Mouse (Mus musculus): ENCODE measurements around the gene Sprtn. TPM values are rescaled to one million over a fixed set of nuclear protein-coding genes. Genes with fewer than 3 reads are reported as not detected.

Sprtn gene
- polyA plus RNA-seq, 1 experiment: 9.5 TPM

DNA sequence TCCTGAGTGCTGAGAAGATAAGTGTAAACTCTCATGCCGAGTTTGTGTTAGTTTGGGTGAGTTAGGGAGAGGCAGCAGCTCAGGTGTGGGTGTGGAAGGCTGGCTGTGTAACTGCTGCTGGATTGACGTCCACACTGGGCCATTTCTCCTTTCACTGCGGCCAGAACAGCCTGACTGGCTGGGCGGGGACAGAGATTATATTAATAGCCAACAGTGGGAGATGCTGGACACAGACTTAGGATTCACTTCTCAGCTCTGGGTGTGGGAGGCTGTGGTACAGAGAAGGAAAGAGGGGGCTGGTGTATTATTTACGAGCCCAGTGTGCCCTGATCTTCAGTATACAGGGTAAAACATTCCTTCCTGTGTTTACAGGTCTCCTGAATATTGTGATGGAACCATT is 19.5 kb upstream of the Sprtn start:
- Histone ChIP-seq H3K36me3 (ENCODE audit: control insufficient read depth, insufficient read depth, low read length) (peaks cover 4% of the 10 kb centered on the region), H3K27ac (ENCODE audit: insufficient read depth, low read depth, low read length) (no peak overlapping the region), H3K4me1 (ENCODE audit: control insufficient read depth, insufficient read depth, low read length) (no peaks in the 10 kb centered on the region), H3K4me3 (ENCODE audit: insufficient read depth, low read depth, low read length) (no peak overlapping the region), H3K27me3 (replicated peaks; ENCODE audit: control insufficient read depth, insufficient read depth, low read length) (no peaks in the 10 kb centered on the region)
- no peak for DNase-seq
- WGBS: 79% methylated on average over 5 of the region's 5 CpGs
- TF ChIP-seq POLR2A (IDR thresholded peaks at IDR 0.05; ENCODE audit: low read depth, low read length) (no peak), CTCF (conservative IDR thresholded peaks at IDR 0.05; ENCODE audit: insufficient read depth, insufficient read length, low read depth, low read length) (no peak)

DNA sequence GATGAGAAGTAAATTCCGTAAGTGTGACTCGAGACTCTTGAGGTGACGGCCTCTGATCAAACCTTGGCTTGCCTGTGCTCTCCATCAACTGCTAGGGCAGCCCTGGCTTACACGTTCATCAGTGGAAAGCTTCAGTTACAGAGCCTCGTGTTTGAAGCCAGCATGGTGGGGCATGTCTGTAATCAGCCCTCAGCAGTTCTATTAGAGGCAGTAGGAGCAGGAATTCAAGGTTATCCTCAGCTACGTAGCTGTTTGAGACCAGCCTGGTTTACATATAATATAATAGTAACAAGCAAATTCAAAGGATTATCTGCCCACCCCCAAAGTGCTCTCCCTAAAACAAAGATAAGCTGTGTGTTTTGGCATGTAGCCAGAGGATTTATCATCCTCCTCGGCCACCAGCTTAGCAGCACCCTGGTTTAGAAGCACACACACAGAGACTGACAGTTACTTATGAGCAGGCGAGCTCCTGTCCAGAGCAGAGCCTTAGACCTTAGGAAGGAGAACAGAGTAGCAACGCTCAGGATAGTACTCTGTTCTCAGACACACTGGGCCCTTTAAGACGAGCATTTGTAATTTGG is 18.6 kb upstream of the Sprtn start:
- WGBS: 81% methylated on average over 10 of the region's 10 CpGs
- TF ChIP-seq POLR2A (IDR thresholded peaks at IDR 0.05; ENCODE audit: low read depth, low read length) (no peak), CTCF (conservative IDR thresholded peaks at IDR 0.05; ENCODE audit: insufficient read depth, insufficient read length, low read depth, low read length) (no peak)
- Histone ChIP-seq H3K4me3 (ENCODE audit: insufficient read depth, low read depth, low read length) (no peak overlapping the region), H3K27ac (ENCODE audit: insufficient read depth, low read depth, low read length) (no peak overlapping the region), H3K27me3 (replicated peaks; ENCODE audit: control insufficient read depth, insufficient read depth, low read length) (no peaks in the 10 kb centered on the region), H3K4me1 (ENCODE audit: control insufficient read depth, insufficient read depth, low read length) (no peaks in the 10 kb centered on the region), H3K36me3 (ENCODE audit: control insufficient read depth, insufficient read depth, low read length) (peaks cover 7% of the 10 kb centered on the region)
- no peak for DNase-seq

DNA sequence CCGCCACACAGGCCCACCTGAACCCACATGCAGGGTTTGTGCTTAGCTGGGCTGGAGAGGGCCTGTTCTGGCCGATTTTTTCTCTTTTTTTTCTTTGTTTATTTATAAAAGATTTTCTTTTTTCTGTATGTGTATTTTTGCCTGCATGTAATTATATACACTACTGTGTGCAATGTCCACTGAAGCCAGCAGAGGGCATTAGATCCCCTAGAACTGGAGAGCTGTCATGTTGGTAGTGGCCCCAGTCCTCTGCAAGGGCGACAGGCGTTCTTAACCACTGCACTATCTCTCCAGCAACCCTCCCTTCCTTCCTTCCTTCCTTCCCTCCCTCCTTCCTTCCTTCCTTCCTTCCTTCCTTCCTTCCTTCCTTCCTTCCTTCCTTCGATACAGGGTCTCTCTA is 9.3 kb upstream of the Sprtn start:
- Histone ChIP-seq H3K27ac (ENCODE audit: insufficient read depth, low read depth, low read length) (no peak overlapping the region), H3K4me3 (ENCODE audit: insufficient read depth, low read depth, low read length) (no peak overlapping the region), H3K4me1 (ENCODE audit: control insufficient read depth, insufficient read depth, low read length) (no peaks in the 10 kb centered on the region), H3K27me3 (replicated peaks; ENCODE audit: control insufficient read depth, insufficient read depth, low read length) (no peaks in the 10 kb centered on the region), H3K36me3 (ENCODE audit: control insufficient read depth, insufficient read depth, low read length) (peaks cover 2% of the 10 kb centered on the region)
- TF ChIP-seq CTCF (conservative IDR thresholded peaks at IDR 0.05; ENCODE audit: insufficient read depth, insufficient read length, low read depth, low read length): no peak
- no peak for TF ChIP-seq POLR2A (IDR thresholded peaks at IDR 0.05; ENCODE audit: low read depth, low read length)
- WGBS: 94% methylated on average over 5 of the region's 5 CpGs
- DNase-seq: no peak

GRCm38 (mm10) chr8:124892596-124892995 is 5.1 kb upstream of the Sprtn start:
- Histone ChIP-seq H3K4me1 (ENCODE audit: control insufficient read depth, insufficient read depth, low read length) (peaks cover 9% of the 10 kb centered on the region), H3K4me3 (ENCODE audit: insufficient read depth, low read depth, low read length) (no peak overlapping the region), H3K27me3 (replicated peaks; ENCODE audit: control insufficient read depth, insufficient read depth, low read length) (no peaks in the 10 kb centered on the region), H3K27ac (ENCODE audit: insufficient read depth, low read depth, low read length) (no peak overlapping the region), H3K36me3 (ENCODE audit: control insufficient read depth, insufficient read depth, low read length) (no peaks in the 10 kb centered on the region)
- 77% methylated on average over 3 of the region's 3 CpGs for WGBS
- TF ChIP-seq POLR2A (IDR thresholded peaks at IDR 0.05; ENCODE audit: low read depth, low read length) (no peak), CTCF (conservative IDR thresholded peaks at IDR 0.05; ENCODE audit: insufficient read depth, insufficient read length, low read depth, low read length) (no peak)
- DNase-seq: no peak

DNA sequence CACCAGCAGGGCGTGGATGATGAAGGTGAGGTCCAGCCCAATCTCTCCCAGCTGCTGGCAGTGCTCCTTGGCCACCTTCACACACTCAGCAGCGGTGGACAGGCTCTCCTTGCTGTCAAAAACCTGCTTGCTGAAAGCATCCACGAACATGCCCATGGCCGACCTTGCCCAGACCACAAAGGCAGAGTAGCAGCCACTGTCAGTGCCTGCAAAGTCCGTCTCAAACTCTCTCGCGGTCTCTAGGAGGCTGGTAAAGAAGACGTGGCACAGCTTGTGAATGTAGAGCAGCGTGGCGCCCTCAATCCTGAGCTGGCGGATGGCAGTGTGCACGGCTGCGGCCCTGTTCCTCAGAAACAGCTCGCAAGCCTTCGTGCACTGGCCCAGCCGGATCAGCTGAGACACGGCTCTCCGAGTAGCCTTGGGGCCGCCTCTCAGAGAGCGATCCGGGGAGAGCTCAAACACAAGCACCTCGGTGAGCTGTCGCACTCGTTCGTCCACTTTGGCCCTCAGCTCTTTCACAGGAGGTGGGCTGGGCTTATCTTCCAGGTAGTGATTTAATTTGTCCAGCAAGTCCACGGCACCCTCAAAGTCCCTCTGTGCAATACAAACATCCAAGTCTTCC is 1.6 kb upstream of the Sprtn start:
- Histone ChIP-seq H3K27me3 (replicated peaks; ENCODE audit: control insufficient read depth, insufficient read depth, low read length) (no peaks in the 10 kb centered on the region), H3K4me1 (ENCODE audit: control insufficient read depth, insufficient read depth, low read length) (peaks cover 15% of the 10 kb centered on the region), H3K27ac (ENCODE audit: insufficient read depth, low read depth, low read length) (peak overlapping the region; percentile 8), H3K36me3 (ENCODE audit: control insufficient read depth, insufficient read depth, low read length) (no peaks in the 10 kb centered on the region), H3K4me3 (ENCODE audit: insufficient read depth, low read depth, low read length) (peak overlapping the region; percentile 88)
- no peak for DNase-seq
- TF ChIP-seq POLR2A (IDR thresholded peaks at IDR 0.05; ENCODE audit: low read depth, low read length) (peak; percentile 24), CTCF (conservative IDR thresholded peaks at IDR 0.05; ENCODE audit: insufficient read depth, insufficient read length, low read depth, low read length) (no peak)
- 59% methylated on average over 26 of the region's 26 CpGs for WGBS

DNA sequence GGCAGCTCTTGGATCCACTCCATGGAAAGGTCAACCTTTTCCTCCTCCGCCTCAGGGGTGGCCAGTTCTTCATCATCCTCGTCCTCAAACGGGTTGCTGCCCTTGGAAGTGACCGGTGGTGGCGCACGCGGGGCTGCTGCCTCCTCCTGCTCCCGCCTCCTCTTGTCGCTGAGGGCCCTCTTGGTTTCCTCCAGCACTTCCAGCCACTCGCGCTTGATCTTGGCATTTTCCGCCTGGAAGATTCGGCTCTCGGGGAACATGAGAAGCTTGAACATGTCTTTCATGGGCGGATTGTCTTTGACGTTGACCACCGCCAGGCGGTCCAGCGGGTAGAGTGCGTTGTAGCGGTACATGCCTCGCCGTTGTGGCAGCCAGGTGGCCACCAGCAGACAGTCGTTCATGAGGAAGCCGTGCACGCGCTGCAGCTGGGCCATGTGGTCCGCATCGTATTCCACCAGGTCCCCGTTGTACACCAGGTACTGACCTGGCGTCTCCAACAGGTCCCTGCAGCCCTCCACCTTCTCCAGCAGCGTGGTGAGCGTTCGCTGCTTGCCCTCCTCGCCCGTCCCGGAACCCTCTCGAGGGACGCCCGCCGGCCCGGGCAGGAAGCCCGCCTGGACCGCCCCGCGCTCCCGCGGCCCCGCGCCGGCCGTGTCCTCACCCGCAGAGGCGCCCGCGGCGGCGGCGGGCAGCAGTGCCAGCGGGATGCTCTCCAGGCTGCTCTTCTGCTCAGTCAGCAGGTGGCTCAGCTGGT is 877 bp upstream of the Sprtn start:
- peak; percentile 87 for DNase-seq
- 0 out of 2 replicates have a peak, but pooled peaks cover 2% of the 10 kb centered on the region for H3K36me3 ChIP-seq (ENCODE audit: control insufficient read depth, insufficient read depth, low read length)

More for the DNA sequence above, 877 bp upstream of the Sprtn start:
- H3K27ac ChIP-seq (ENCODE audit: insufficient read depth, low read depth, low read length): peak overlapping the region; percentile 72
- under 1% methylated on average over 60 of the region's 60 CpGs for WGBS
- peak overlapping the region; percentile 88 for H3K4me3 ChIP-seq (ENCODE audit: insufficient read depth, low read depth, low read length)
- H3K27me3 ChIP-seq (replicated peaks; ENCODE audit: control insufficient read depth, insufficient read depth, low read length): no peaks in the 10 kb centered on the region
- peaks cover 15% of the 10 kb centered on the region for H3K4me1 ChIP-seq (ENCODE audit: control insufficient read depth, insufficient read depth, low read length)
- TF ChIP-seq CTCF (conservative IDR thresholded peaks at IDR 0.05; ENCODE audit: insufficient read depth, insufficient read length, low read depth, low read length): peak; percentile 70
- no peak for TF ChIP-seq POLR2A (IDR thresholded peaks at IDR 0.05; ENCODE audit: low read depth, low read length)
